Mouse (Mus musculus): ENCODE data around the gene Gm17334. TPM values are rescaled to one million over a fixed set of nuclear protein-coding genes. Genes with fewer than 3 reads are reported as not detected.

The Gm17334 gene
- polyA plus RNA-seq (2015; fragmentation: Nextera tagmentation; extraction: Ambion mirVana) = 0.34 TPM in 1 of 2 replicates, not detected in the other

- 94% methylated on average over 5 of the region's 5 CpGs for WGBS
These were observed at the start of gene Gm17334 for GRCm38 (mm10) chr11:53773087-53773486. Gene Gm17334 (minus strand): TSS chr11:53773187.

GRCm38 (mm10) chr11:53821945-53822338 lies 49.0 kb upstream of the Gm17334 start:
- ATAC-seq (ENCODE audit: low FRiP score) = no peak
- Histone ChIP-seq H3K4me1 (no peaks in the 10 kb centered on the region), H3K4me3 (replicated peaks) (no peak overlapping the region), H3K9ac (replicated peaks) (no peak overlapping the region), H3K4me2 (no peak overlapping the region), H3K27ac (replicated peaks) (no peak overlapping the region), H3K36me3 (no peaks in the 10 kb centered on the region), H3K9me3 (replicated peaks) (no peaks in the 10 kb centered on the region), H3K27me3 (replicated peaks) (no peaks in the 10 kb centered on the region)
- 93% methylated on average over 3 of the region's 3 CpGs for WGBS

More at GRCm38 (mm10) chr11:53773087-53773486, at the start of gene Gm17334:
- no peak for ATAC-seq (ENCODE audit: low FRiP score)
- no peak within 1 kb of the TSS for H3K9ac ChIP-seq (replicated peaks)
- peaks cover 20% of the 10 kb centered on the region; the same call in 1 of the 2 replicates for H3K27me3 ChIP-seq (replicated peaks)
- no peak within 1 kb of the TSS for H3K27ac ChIP-seq (replicated peaks)
- H3K4me3 ChIP-seq (replicated peaks) = no peak within 1 kb of the TSS
- peaks cover 12% of the 10 kb centered on the region; the same call in 1 of the 2 replicates for H3K4me1 ChIP-seq
- H3K4me2 ChIP-seq = no peak within 1 kb of the TSS
- H3K36me3 ChIP-seq = no peaks in the 10 kb centered on the region
- H3K9me3 ChIP-seq (replicated peaks) = no peaks in the 10 kb centered on the region

GRCm38 (mm10) chr11:53821230-53821944 lies 48.4 kb upstream of the Gm17334 start:
- H3K4me2 ChIP-seq = no peak overlapping the region
- no peaks in the 10 kb centered on the region for H3K9me3 ChIP-seq (replicated peaks)
- H3K36me3 ChIP-seq = no peaks in the 10 kb centered on the region
- no peak overlapping the region for H3K27ac ChIP-seq (replicated peaks)
- H3K27me3 ChIP-seq (replicated peaks) = no peaks in the 10 kb centered on the region
- ATAC-seq (ENCODE audit: low FRiP score) = no peak
- 83% methylated on average over 9 of the region's 11 CpGs for WGBS
- no peak overlapping the region for H3K9ac ChIP-seq (replicated peaks)
- no peak overlapping the region for H3K4me3 ChIP-seq (replicated peaks)
- H3K4me1 ChIP-seq = no peaks in the 10 kb centered on the region

- Histone ChIP-seq H3K36me3 (no peaks in the 10 kb centered on the region), H3K4me3 (replicated peaks) (no peak overlapping the region), H3K9me3 (replicated peaks) (no peaks in the 10 kb centered on the region), H3K4me2 (no peak overlapping the region), H3K27ac (replicated peaks) (no peak overlapping the region), H3K4me1 (no peaks in the 10 kb centered on the region), H3K27me3 (replicated peaks) (no peaks in the 10 kb centered on the region), H3K9ac (replicated peaks) (no peak overlapping the region)
- no peak for ATAC-seq (ENCODE audit: low FRiP score)
- 92% methylated on average over 13 of the region's 13 CpGs for WGBS
These were observed 47.7 kb upstream of the Gm17334 start for GRCm38 (mm10) chr11:53820516-53821170.

GRCm38 (mm10) chr11:53819511-53819910 lies 46.5 kb upstream of the Gm17334 start:
- Histone ChIP-seq H3K4me1 (no peaks in the 10 kb centered on the region), H3K9ac (replicated peaks) (no peak overlapping the region), H3K36me3 (no peaks in the 10 kb centered on the region), H3K4me2 (no peak overlapping the region), H3K4me3 (replicated peaks) (no peak overlapping the region), H3K27me3 (replicated peaks) (no peaks in the 10 kb centered on the region), H3K27ac (replicated peaks) (no peak overlapping the region), H3K9me3 (replicated peaks) (no peaks in the 10 kb centered on the region)
- no peak for ATAC-seq (ENCODE audit: low FRiP score)
- 95% methylated on average over 6 of the region's 6 CpGs for WGBS

GRCm38 (mm10) chr11:53818794-53819193 lies 45.8 kb upstream of the Gm17334 start:
- 59% methylated on average over 6 of the region's 6 CpGs for WGBS
- no peak for ATAC-seq (ENCODE audit: low FRiP score)
- H3K9me3 ChIP-seq (replicated peaks) = no peaks in the 10 kb centered on the region
- H3K4me2 ChIP-seq = no peak overlapping the region
- no peak overlapping the region for H3K4me3 ChIP-seq (replicated peaks)
- no peak overlapping the region for H3K9ac ChIP-seq (replicated peaks)
- H3K27me3 ChIP-seq (replicated peaks) = no peaks in the 10 kb centered on the region
- no peak overlapping the region for H3K27ac ChIP-seq (replicated peaks)
- H3K36me3 ChIP-seq = no peaks in the 10 kb centered on the region
- H3K4me1 ChIP-seq = no peaks in the 10 kb centered on the region

- ATAC-seq (ENCODE audit: low FRiP score) = no peak
- Histone ChIP-seq H3K4me2 (no peak overlapping the region), H3K9me3 (replicated peaks) (no peaks in the 10 kb centered on the region), H3K4me1 (no peaks in the 10 kb centered on the region), H3K27me3 (replicated peaks) (no peaks in the 10 kb centered on the region), H3K36me3 (no peaks in the 10 kb centered on the region), H3K9ac (replicated peaks) (no peak overlapping the region), H3K27ac (replicated peaks) (no peak overlapping the region), H3K4me3 (replicated peaks) (no peak overlapping the region)
- 94% methylated on average over 5 of the region's 5 CpGs for WGBS
These were observed 43.9 kb upstream of the Gm17334 start for GRCm38 (mm10) chr11:53816841-53817375.

- Histone ChIP-seq H3K4me2 (no peak overlapping the region), H3K36me3 (no peaks in the 10 kb centered on the region), H3K9me3 (replicated peaks) (no peaks in the 10 kb centered on the region), H3K27ac (replicated peaks) (no peak overlapping the region), H3K4me1 (no peaks in the 10 kb centered on the region), H3K9ac (replicated peaks) (no peak overlapping the region), H3K4me3 (replicated peaks) (no peak overlapping the region), H3K27me3 (replicated peaks) (no peaks in the 10 kb centered on the region)
- 52% methylated on average over 3 of the region's 3 CpGs for WGBS
- no peak for ATAC-seq (ENCODE audit: low FRiP score)
These were observed 41.8 kb upstream of the Gm17334 start for GRCm38 (mm10) chr11:53814810-53815209.

GRCm38 (mm10) chr11:53813001-53813868 lies 40.2 kb upstream of the Gm17334 start:
- no peaks in the 10 kb centered on the region for H3K36me3 ChIP-seq
- H3K9me3 ChIP-seq (replicated peaks) = no peaks in the 10 kb centered on the region
- no peaks in the 10 kb centered on the region for H3K4me1 ChIP-seq
- no peak overlapping the region for H3K4me3 ChIP-seq (replicated peaks)
- no peak overlapping the region for H3K9ac ChIP-seq (replicated peaks)
- no peak for ATAC-seq (ENCODE audit: low FRiP score)
- no peak overlapping the region for H3K4me2 ChIP-seq
- WGBS = 89% methylated on average over 16 of the region's 16 CpGs
- no peaks in the 10 kb centered on the region for H3K27me3 ChIP-seq (replicated peaks)
- H3K27ac ChIP-seq (replicated peaks) = no peak overlapping the region

GRCm38 (mm10) chr11:53811312-53811711 lies 38.3 kb upstream of the Gm17334 start:
- no peak for ATAC-seq (ENCODE audit: low FRiP score)
- 83% methylated on average over 3 of the region's 3 CpGs for WGBS
- H3K9me3 ChIP-seq (replicated peaks) = no peaks in the 10 kb centered on the region

GRCm38 (mm10) chr11:53810749-53811148 lies 37.8 kb upstream of the Gm17334 start:
- Histone ChIP-seq H3K27ac (replicated peaks) (no peak overlapping the region), H3K27me3 (replicated peaks) (no peaks in the 10 kb centered on the region), H3K4me3 (replicated peaks) (no peak overlapping the region), H3K4me1 (no peaks in the 10 kb centered on the region), H3K9me3 (replicated peaks) (no peaks in the 10 kb centered on the region), H3K9ac (replicated peaks) (no peak overlapping the region), H3K36me3 (no peaks in the 10 kb centered on the region), H3K4me2 (no peak overlapping the region)
- ATAC-seq (ENCODE audit: low FRiP score) = no peak
- WGBS = 79% methylated on average over 2 of the region's 2 CpGs

More at GRCm38 (mm10) chr11:53811312-53811711, 38.3 kb upstream of the Gm17334 start:
- no peak overlapping the region for H3K27ac ChIP-seq (replicated peaks)
- no peaks in the 10 kb centered on the region for H3K4me1 ChIP-seq
- H3K27me3 ChIP-seq (replicated peaks) = no peaks in the 10 kb centered on the region
- no peak overlapping the region for H3K9ac ChIP-seq (replicated peaks)
- no peak overlapping the region for H3K4me3 ChIP-seq (replicated peaks)
- H3K4me2 ChIP-seq = no peak overlapping the region
- H3K36me3 ChIP-seq = no peaks in the 10 kb centered on the region
